Mouse (Mus musculus) liver, embryonic 11.5 days (tissue): ENCODE data around the gene Ascc3. TPM values are rescaled to one million over a fixed set of nuclear protein-coding genes. Genes with fewer than 3 reads are reported as not detected.

ENCODE experiments used
- ATAC-seq: fragments of 200-750 bp; cut with Nextera tagmentation; replicated peaks from 2 replicates; pipeline ENCODE4 v1.8.0; 2017; ENCODE audit warnings: moderate number of reproducible peaks, mild to moderate bottlenecking, moderate TSS enrichment, moderate library complexity; ENCODE audit not compliant: low FRiP score
- DNase-seq: peaks from one replicate; pipeline ENCODE4 v3.0.0-alpha.2; 2017; ENCODE audit warnings: low spot score
- H3K27ac ChIP-seq: fragments of 300-500 bp; sonication (generic); 2 replicates; pipeline ENCODE4 v1.5.1; 2014; ENCODE audit warnings: mild to moderate bottlenecking, low read depth, low read length, control low read depth
- H3K27me3 ChIP-seq: fragments of 300-500 bp; sonication (generic); replicated peaks from 2 replicates; pipeline ENCODE4 v1.6.1; 2014; ENCODE audit warnings: low read length, mixed read lengths; ENCODE audit not compliant: control insufficient read depth, insufficient read depth
- H3K36me3 ChIP-seq: fragments of 300-500 bp; sonication (generic); 2 replicates; pipeline ENCODE4 v1.6.1; 2014; ENCODE audit warnings: mild to moderate bottlenecking, low read length, moderate library complexity, mixed read lengths; ENCODE audit not compliant: control insufficient read depth, insufficient read depth
- H3K4me1 ChIP-seq: fragments of 300-500 bp; sonication (generic); replicated peaks from 2 replicates; pipeline ENCODE4 v1.6.1; 2014; ENCODE audit warnings: low read length, mixed read lengths; ENCODE audit not compliant: control insufficient read depth, insufficient read depth
- H3K4me2 ChIP-seq: fragments of 300-500 bp; sonication (generic); 2 replicates; pipeline ENCODE4 v1.6.1; 2014; ENCODE audit warnings: mild to moderate bottlenecking, control low read depth, moderate library complexity
- H3K4me3 ChIP-seq: fragments of 300-500 bp; sonication (generic); 2 replicates; pipeline ENCODE4 v1.5.1; 2014; ENCODE audit warnings: low read depth, low read length, control low read depth
- H3K9ac ChIP-seq: fragments of 300-500 bp; sonication (generic); 2 replicates; pipeline ENCODE4 v1.6.1; 2014; ENCODE audit warnings: low read depth, low read length, control low read depth
- H3K9me3 ChIP-seq: fragments of 300-500 bp; sonication (generic); 2 replicates; pipeline ENCODE4 v1.6.1; 2016; ENCODE audit warnings: low read length, inconsistent platforms, mixed read lengths; ENCODE audit not compliant: control insufficient read depth
- WGBS: fragments of 180-500 bp; shearing (Covaris S2); extraction: QIAGEN DNeasy Blood & Tissue Kit; methylation state at CpG from one replicate; pipeline ENCODE4 v1.1.7; 2014; 5-methylcytosine and 5-hydroxymethylcytosine counted together
- polyA plus RNA-seq: library from polyadenylated mRNA; unstranded; fragments of >200 nt; fragmentation: Nextera tagmentation; extraction: Ambion mirVana; gene quantifications from 2 replicates; pipeline ENCODE4 v1.2.1, GENCODE M21; 2014

Gene Ascc3
- polyA plus RNA-seq: 29.0 and 29.7 TPM in 2 replicates

DNA sequence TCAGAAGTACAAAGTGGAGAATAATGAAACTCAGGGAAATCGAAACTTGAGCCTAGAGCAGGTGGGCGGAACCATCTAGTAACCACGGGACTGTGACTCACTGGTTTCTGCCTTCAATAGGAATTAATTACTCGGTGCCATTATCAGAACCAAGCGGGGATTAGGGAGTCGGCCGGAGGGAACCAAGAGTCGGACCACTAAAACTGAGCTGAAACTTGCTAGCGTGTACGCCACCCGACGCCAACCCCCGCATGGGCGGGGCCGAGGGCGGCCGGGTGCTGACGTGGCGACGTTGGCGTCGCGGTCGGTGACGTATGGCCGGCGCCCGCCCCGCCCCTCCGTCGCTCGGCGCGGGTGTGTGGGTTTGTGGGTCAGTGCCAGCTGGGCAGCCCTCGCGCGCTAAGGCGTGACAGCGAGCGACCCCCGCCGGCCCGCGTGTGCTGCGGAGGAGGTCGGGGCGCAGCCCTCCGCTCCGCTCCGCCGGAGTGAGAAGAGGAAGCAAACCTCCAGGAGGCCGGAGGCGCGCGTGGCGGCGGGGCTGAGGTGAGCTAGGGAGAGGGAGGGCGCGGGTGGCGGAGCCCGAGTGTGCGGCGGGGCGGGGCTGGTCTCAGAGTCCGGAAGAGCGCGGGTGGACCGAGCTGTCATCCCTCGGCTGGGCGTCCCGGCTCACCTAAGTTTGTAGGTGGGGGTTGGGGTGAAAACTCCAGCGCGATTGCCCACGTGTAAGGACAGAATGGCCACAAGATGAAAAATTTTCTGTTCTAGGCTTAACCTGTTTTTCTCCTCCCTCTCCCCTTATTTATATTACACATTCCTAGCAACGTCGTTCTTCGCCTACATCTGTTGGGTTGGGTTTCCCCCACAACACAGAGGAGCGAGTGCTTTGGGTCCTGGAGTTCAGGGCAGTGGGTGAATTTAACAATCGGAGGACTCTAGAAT, at the start of gene Ascc3:
Gene Ascc3 (plus strand): TSS at position 315 of the 939 bp plus-strand sequence.
- ATAC-seq (peak; percentile 96), DNase-seq (peak; percentile 90)
- under 1% methylated on average over 77 of the region's 79 CpGs for WGBS
- no peaks in the 10 kb centered on the region for H3K9me3 ChIP-seq
- no peaks in the 10 kb centered on the region for H3K36me3 ChIP-seq
- H3K4me3 ChIP-seq: peak within 1 kb of the TSS; percentile 81
- peak within 1 kb of the TSS; percentile 80 for H3K9ac ChIP-seq
- peaks cover 4% of the 10 kb centered on the region; the same call in 1 of the 2 replicates for H3K4me1 ChIP-seq
- H3K27me3 ChIP-seq: no peaks in the 10 kb centered on the region
- peak within 1 kb of the TSS; percentile 62 for H3K4me2 ChIP-seq
- H3K27ac ChIP-seq: peak within 1 kb of the TSS; percentile 75

DNA sequence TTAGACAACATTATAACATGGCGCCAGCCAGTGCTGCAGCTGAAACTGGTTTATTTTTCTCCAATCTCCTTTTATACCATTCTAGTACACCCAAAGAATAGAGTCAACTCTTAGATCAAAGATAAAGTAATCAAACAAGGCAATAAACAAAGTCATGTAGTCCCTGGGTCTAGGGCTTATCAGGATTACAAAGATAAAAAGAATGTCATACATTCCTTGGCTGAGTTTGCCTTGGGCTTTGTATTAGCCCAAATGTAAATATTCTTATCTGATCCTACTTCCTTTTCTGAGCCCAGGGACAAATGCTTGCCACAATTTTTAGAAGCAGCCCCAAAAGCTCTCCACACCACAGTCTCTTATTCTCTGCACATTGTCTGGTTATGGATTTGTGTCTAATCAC, 7.7 kb upstream of the Ascc3 start:
- Histone ChIP-seq H3K4me2 (no peak overlapping the region), H3K36me3 (no peaks in the 10 kb centered on the region), H3K9me3 (no peaks in the 10 kb centered on the region), H3K4me1 (no peaks in the 10 kb centered on the region), H3K27me3 (no peaks in the 10 kb centered on the region), H3K9ac (no peak overlapping the region), H3K27ac (no peak overlapping the region), H3K4me3 (no peak overlapping the region)
- no peak; the same call in 1 of the 2 replicates for ATAC-seq
- WGBS: 77% methylated on average over 1 of the region's 1 CpGs
- no peak for DNase-seq

DNA sequence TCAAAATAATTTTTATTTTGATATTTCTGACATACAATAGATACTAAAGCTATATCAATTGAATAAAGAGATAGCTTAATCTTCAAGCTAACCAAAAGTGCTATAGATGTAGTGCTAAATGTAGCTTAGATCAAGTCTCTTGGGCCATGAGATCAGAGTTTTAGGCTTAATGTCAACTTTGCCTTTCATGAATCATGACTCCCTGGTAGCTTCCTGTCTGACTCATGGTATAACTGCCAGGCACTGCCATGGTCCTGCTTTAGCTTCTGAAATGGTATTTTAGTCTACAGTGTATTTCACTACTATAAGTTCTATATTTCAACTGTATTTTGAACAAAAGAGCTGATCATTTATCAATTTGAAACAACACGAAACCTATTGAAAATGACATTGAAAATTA, 5.9 kb upstream of the Ascc3 start:
- ATAC-seq (no peak), DNase-seq (no peak)
- H3K4me2 ChIP-seq: no peak overlapping the region
- H3K9me3 ChIP-seq: no peaks in the 10 kb centered on the region
- H3K27ac ChIP-seq: no peak overlapping the region
- no peak overlapping the region for H3K9ac ChIP-seq
- H3K4me3 ChIP-seq: no peak overlapping the region
- WGBS: 74% methylated on average over 1 of the region's 1 CpGs
- no peaks in the 10 kb centered on the region for H3K27me3 ChIP-seq
- no peaks in the 10 kb centered on the region for H3K4me1 ChIP-seq
- H3K36me3 ChIP-seq: no peaks in the 10 kb centered on the region

DNA sequence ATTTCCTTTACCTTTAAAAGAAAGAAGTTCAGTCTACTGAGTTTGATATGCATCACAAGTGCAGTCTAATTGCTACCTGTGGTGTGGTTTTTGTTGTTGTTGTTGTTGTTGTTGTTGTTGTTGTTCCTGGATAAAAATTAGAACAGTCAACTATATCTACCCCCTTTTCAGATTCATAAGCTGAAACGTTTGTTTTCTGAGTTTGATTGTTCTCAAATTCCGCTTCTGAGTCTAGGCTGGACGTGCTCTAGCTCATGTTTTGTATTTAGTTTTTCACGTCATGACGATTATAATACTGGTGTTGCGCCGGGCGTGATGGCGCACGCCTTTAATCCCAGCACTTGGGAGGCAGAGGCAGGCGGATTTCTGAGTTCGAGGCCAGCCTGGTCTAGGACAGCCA, 902 bp downstream of the Ascc3 start:
- no peaks in the 10 kb centered on the region for H3K9me3 ChIP-seq
- peak overlapping the region; percentile 80 for H3K9ac ChIP-seq
- DNase-seq (no peak), ATAC-seq (no peak)
- H3K36me3 ChIP-seq: no peaks in the 10 kb centered on the region
- H3K4me3 ChIP-seq: peak overlapping the region; percentile 81
- peak overlapping the region; percentile 62 for H3K4me2 ChIP-seq
- peak overlapping the region; percentile 75 for H3K27ac ChIP-seq
- H3K27me3 ChIP-seq: no peaks in the 10 kb centered on the region
- WGBS: 58% methylated on average over 12 of the region's 12 CpGs
- H3K4me1 ChIP-seq: peaks cover 4% of the 10 kb centered on the region; the same call in 1 of the 2 replicates

DNA sequence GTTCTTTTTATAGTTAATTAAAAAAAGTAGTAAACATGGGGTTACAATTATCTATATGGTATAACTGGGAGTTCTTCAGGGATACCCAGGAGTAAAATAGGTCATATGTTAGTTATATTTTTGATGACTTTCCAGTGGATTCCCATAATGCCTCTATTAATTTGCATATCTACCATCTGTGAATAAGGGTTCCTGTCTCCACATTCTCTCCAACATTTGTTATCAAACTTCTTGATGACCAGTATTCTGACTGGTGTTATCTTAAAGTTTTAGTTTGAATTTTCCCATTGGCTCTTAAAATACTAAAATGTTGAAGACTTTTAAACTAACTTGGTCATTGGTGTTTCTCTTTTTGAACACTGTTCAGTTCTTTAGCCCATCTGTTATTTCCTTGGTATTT, 2.9 kb downstream of the Ascc3 start:
- H3K4me2 ChIP-seq: no peak overlapping the region
- ATAC-seq: no peak
- no peak overlapping the region for H3K4me3 ChIP-seq
- no peaks in the 10 kb centered on the region for H3K27me3 ChIP-seq
- no peak overlapping the region for H3K9ac ChIP-seq
- peaks cover 4% of the 10 kb centered on the region; the same call in 1 of the 2 replicates for H3K4me1 ChIP-seq
- no peaks in the 10 kb centered on the region for H3K9me3 ChIP-seq
- peaks cover 2% of the 10 kb centered on the region; the same call in 1 of the 2 replicates for H3K36me3 ChIP-seq
- H3K27ac ChIP-seq: no peak overlapping the region
- DNase-seq: no peak

DNA sequence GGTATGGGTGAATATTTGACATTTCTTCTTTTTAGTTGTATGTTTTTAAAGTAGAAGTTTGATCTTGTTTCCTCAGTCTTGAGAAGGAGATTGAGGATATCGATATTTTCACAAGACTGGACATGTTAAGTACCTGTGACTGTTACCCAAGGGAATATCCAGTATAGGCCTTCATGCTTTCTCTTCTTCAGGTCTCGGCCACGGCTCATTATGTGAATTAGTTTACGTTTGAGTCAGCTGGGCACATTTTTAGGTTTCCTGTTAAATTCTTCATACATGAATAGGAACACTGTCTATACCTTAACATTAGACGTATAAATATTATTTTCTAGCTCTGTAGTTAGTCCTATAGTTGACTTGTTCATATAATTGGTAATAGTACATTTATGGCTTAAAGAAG, 12.4 kb downstream of the Ascc3 start:
- WGBS: 96% methylated on average over 5 of the region's 5 CpGs

DNA sequence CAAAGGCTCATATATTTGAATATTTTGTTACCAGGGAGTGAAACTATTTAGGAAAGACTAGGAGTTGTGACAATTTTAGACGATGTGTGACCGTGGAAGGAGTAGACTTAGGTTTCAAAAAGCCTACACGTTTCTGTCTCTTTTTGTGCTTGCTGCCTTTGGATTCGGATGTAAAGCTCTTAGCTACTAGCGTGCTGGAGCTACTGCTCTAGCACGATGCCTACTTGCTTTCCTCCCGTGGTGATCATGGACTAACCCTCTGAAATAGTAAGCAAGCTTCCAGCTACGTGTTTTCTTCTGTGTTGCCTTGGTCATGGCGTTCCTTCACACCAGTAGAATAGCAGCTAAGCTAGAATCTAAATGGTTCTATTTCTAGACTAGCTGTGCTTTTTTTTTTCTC, 21.4 kb downstream of the Ascc3 start:
- no peaks in the 10 kb centered on the region for H3K4me1 ChIP-seq
- no peaks in the 10 kb centered on the region for H3K9me3 ChIP-seq
- H3K27me3 ChIP-seq: no peaks in the 10 kb centered on the region
- no peak overlapping the region for H3K4me2 ChIP-seq
- no peak overlapping the region for H3K9ac ChIP-seq
- no peak for ATAC-seq
- no peak overlapping the region for H3K27ac ChIP-seq
- H3K36me3 ChIP-seq: no peaks in the 10 kb centered on the region; the same call in 1 of the 2 replicates
- DNase-seq: no peak
- H3K4me3 ChIP-seq: no peak overlapping the region
- WGBS: 93% methylated on average over 9 of the region's 9 CpGs

More for the DNA sequence above, 12.4 kb downstream of the Ascc3 start:
- H3K4me1 ChIP-seq: no peaks in the 10 kb centered on the region
- DNase-seq (no peak), ATAC-seq (no peak)
- no peak overlapping the region for H3K27ac ChIP-seq
- no peak overlapping the region for H3K9ac ChIP-seq
- H3K36me3 ChIP-seq: peaks cover 3% of the 10 kb centered on the region; the same call in 1 of the 2 replicates
- no peaks in the 10 kb centered on the region for H3K9me3 ChIP-seq
- H3K27me3 ChIP-seq: no peaks in the 10 kb centered on the region
- no peak overlapping the region for H3K4me3 ChIP-seq
- H3K4me2 ChIP-seq: no peak overlapping the region

DNA sequence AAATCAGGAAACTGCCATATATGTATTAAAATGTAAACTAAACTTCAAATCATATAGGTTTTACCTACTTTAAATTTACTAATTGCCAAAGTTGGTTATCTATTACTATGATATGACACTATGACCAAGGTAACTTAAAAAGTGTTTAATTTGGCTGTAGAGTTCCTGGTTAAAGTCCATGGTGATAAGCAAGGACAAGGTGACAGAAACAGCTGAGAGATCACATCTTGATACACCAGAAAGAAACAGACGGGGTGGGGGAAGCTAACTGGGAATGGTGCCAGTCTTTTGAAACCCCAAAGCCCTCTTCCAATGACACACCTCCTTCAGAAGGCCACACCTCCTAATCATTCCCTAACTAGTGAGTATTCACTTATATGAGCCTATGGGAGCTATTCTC, 33.4 kb downstream of the Ascc3 start:
- no peak overlapping the region for H3K9ac ChIP-seq
- H3K4me2 ChIP-seq: no peak overlapping the region
- H3K27me3 ChIP-seq: no peaks in the 10 kb centered on the region
- H3K36me3 ChIP-seq: peaks cover 13% of the 10 kb centered on the region
- no peak overlapping the region for H3K27ac ChIP-seq
- no peak for ATAC-seq
- no peaks in the 10 kb centered on the region for H3K4me1 ChIP-seq
- 59% methylated on average over 1 of the region's 1 CpGs for WGBS
- H3K4me3 ChIP-seq: no peak overlapping the region
- H3K9me3 ChIP-seq: no peaks in the 10 kb centered on the region
- no peak for DNase-seq

DNA sequence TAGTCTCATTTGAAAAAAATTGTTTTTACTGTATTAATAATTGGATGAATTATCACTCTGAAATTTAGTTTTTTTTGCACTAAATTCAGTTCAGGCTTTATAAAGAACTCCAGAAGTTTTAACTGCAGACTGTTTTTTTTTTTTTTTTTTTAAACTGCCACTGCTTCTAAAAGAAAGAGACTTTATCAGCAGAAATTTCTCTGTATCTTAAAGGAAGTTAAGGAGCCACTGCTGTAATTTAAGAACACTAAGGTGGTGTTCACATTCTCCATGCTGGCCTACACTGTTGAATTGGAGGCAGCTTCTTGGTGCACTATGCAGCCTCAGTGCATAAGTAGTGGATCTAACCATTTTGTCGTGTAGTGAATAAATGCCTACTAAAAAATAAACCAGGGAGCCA, 47.1 kb downstream of the Ascc3 start:
- Histone ChIP-seq H3K4me1 (no peaks in the 10 kb centered on the region), H3K9me3 (no peaks in the 10 kb centered on the region), H3K4me3 (no peak overlapping the region), H3K4me2 (no peak overlapping the region), H3K36me3 (no peaks in the 10 kb centered on the region), H3K9ac (no peak overlapping the region), H3K27me3 (no peaks in the 10 kb centered on the region), H3K27ac (no peak overlapping the region)
- no peak for DNase-seq
- WGBS: 70% methylated on average over 1 of the region's 1 CpGs
- ATAC-seq: no peak
